Mouse (Mus musculus): ENCODE results near the gene Nrg4. TPM values are rescaled to one million over a fixed set of nuclear protein-coding genes. Genes with fewer than 3 reads are reported as not detected.
A peak's percentile ranks its signal among the peaks of the same experiment; 100 is the strongest.
"Not testable (repeated sequence)": the region's sequence is repeated elsewhere in the genome, so short reads cannot be mapped to it uniquely, and the experiment has no call there.

The Nrg4 gene
- polyA plus RNA-seq, 1 experiment from 2014 or later = 1.0 TPM

- H3K4me1 ChIP-seq = 0 out of 2 replicates have a peak, but pooled peaks cover 3% of the 10 kb centered on the region
- no peak overlapping the region for H3K4me2 ChIP-seq
- no peak overlapping the region for H3K4me3 ChIP-seq
- H3K27me3 ChIP-seq = no peaks in the 10 kb centered on the region
- no peak overlapping the region for H3K9ac ChIP-seq
- H3K36me3 ChIP-seq = no peaks in the 10 kb centered on the region
- 46% methylated on average over 8 of the region's 8 CpGs for WGBS
- no peak overlapping the region for H3K27ac ChIP-seq
- no peaks in the 10 kb centered on the region for H3K9me3 ChIP-seq
- ATAC-seq (ENCODE audit: borderline replicate concordance, extremely low read depth, low FRiP score, low TSS enrichment) = no peak
These were observed 80.2 kb downstream of the Nrg4 start for GRCm38 (mm10) chr9:55246440-55246839.

GRCm38 (mm10) chr9:55245057-55245750 lies 81.4 kb downstream of the Nrg4 start:
- not testable (repeated sequence) for H3K9ac ChIP-seq; H3K36me3 ChIP-seq; H3K27me3 ChIP-seq; H3K4me3 ChIP-seq; H3K27ac ChIP-seq; H3K9me3 ChIP-seq; H3K4me2 ChIP-seq; ATAC-seq (ENCODE audit: borderline replicate concordance, extremely low read depth, low FRiP score, low TSS enrichment); H3K4me1 ChIP-seq
- WGBS = 57% methylated on average over 1 of the region's 1 CpGs

- Histone ChIP-seq H3K4me3 (no peak overlapping the region), H3K36me3 (no peaks in the 10 kb centered on the region), H3K4me2 (no peak overlapping the region), H3K9ac (no peak overlapping the region), H3K9me3 (no peaks in the 10 kb centered on the region), H3K27ac (no peak overlapping the region), H3K27me3 (no peaks in the 10 kb centered on the region), H3K4me1 (0 out of 2 replicates have a peak, but pooled peaks cover 3% of the 10 kb centered on the region)
- WGBS = 65% methylated on average over 3 of the region's 3 CpGs
- no peak for ATAC-seq (ENCODE audit: borderline replicate concordance, extremely low read depth, low FRiP score, low TSS enrichment)
These were observed 82.6 kb downstream of the Nrg4 start for GRCm38 (mm10) chr9:55244079-55244478.

DNA sequence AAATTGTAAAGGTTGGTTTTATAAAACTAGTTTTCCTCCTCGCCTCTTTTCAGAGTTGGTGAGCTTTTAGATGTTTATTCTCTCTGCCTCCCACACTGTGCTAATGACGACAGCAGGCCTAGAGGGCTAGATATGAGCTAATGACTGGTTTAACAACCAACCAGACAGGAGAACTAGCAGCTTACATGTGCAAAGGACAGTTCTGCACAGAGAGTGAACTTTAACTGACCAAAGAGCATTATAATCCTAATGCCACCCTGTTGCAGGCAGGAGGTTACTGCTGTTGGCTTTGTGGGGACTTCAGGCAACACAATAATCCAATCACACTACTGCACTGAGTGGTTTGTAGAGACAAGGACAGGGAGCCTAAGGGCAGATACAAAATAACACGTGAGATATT lies 83.4 kb downstream of the Nrg4 start:
- no peaks in the 10 kb centered on the region for H3K36me3 ChIP-seq
- H3K9ac ChIP-seq = no peak overlapping the region
- WGBS = 72% methylated on average over 3 of the region's 3 CpGs
- H3K4me1 ChIP-seq = 0 out of 2 replicates have a peak, but pooled peaks cover 3% of the 10 kb centered on the region
- H3K4me3 ChIP-seq = no peak overlapping the region
- no peak overlapping the region for H3K4me2 ChIP-seq
- H3K27me3 ChIP-seq = no peaks in the 10 kb centered on the region
- H3K9me3 ChIP-seq = no peaks in the 10 kb centered on the region
- ATAC-seq (ENCODE audit: borderline replicate concordance, extremely low read depth, low FRiP score, low TSS enrichment) = no peak
- no peak overlapping the region for H3K27ac ChIP-seq

- Histone ChIP-seq H3K9ac (no peak overlapping the region), H3K4me1 (0 out of 2 replicates have a peak, but pooled peaks cover 3% of the 10 kb centered on the region), H3K36me3 (no peaks in the 10 kb centered on the region), H3K27ac (no peak overlapping the region), H3K4me2 (peak overlapping the region; percentile 48), H3K4me3 (peak overlapping the region; percentile 29), H3K9me3 (no peaks in the 10 kb centered on the region), H3K27me3 (no peaks in the 10 kb centered on the region)
- no peak for ATAC-seq (ENCODE audit: borderline replicate concordance, extremely low read depth, low FRiP score, low TSS enrichment)
- 30% methylated on average over 24 of the region's 24 CpGs for WGBS
These were observed 84.6 kb downstream of the Nrg4 start for GRCm38 (mm10) chr9:55241863-55242685.

- no peak overlapping the region for H3K27ac ChIP-seq
- no peak overlapping the region for H3K4me2 ChIP-seq
- H3K9ac ChIP-seq = no peak overlapping the region
- H3K4me3 ChIP-seq = no peak overlapping the region
- no peaks in the 10 kb centered on the region for H3K27me3 ChIP-seq
- no peaks in the 10 kb centered on the region for H3K9me3 ChIP-seq
- H3K4me1 ChIP-seq = 0 out of 2 replicates have a peak, but pooled peaks cover 3% of the 10 kb centered on the region
- no peak for ATAC-seq (ENCODE audit: borderline replicate concordance, extremely low read depth, low FRiP score, low TSS enrichment)
- WGBS = 68% methylated on average over 5 of the region's 5 CpGs
- H3K36me3 ChIP-seq = no peaks in the 10 kb centered on the region
These were observed 85.8 kb downstream of the Nrg4 start for GRCm38 (mm10) chr9:55240852-55241251.

- Histone ChIP-seq H3K36me3 (no peaks in the 10 kb centered on the region), H3K4me3 (no peak overlapping the region), H3K4me1 (no peaks in the 10 kb centered on the region), H3K27me3 (no peaks in the 10 kb centered on the region), H3K9ac (no peak overlapping the region), H3K4me2 (no peak overlapping the region), H3K9me3 (no peaks in the 10 kb centered on the region), H3K27ac (no peak overlapping the region)
- ATAC-seq (ENCODE audit: borderline replicate concordance, extremely low read depth, low FRiP score, low TSS enrichment) = no peak
- WGBS = 56% methylated on average over 13 of the region's 13 CpGs
These were observed 90.1 kb downstream of the Nrg4 start for GRCm38 (mm10) chr9:55236235-55237165.

DNA sequence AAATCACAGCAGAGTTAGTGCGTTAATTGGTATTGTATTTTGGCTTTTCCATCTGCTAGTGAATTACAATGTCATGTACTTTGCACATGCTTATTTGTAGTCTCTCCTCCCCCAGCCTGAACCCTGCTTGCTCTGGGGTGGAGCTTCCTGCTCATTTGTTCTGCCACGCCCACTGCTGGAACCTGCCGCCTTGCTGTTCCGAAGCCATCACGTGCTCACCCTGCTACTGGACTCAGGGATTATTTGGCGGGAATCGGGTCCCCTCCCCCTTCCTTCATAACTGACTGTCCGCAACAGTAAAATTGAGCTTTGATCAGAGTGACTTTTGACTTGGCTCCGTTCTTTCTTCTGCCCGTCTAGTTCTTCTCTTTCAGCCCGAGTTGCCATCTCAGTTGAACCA lies 93.6 kb downstream of the Nrg4 start:
- H3K4me2 ChIP-seq; ATAC-seq (ENCODE audit: borderline replicate concordance, extremely low read depth, low FRiP score, low TSS enrichment): not testable (repeated sequence)
- 54% methylated on average over 11 of the region's 11 CpGs for WGBS

GRCm38 (mm10) chr9:55232586-55232985 lies 94.1 kb downstream of the Nrg4 start:
- no peak overlapping the region for H3K4me3 ChIP-seq
- H3K36me3 ChIP-seq = no peaks in the 10 kb centered on the region
- 80% methylated on average over 7 of the region's 7 CpGs for WGBS
- H3K27ac ChIP-seq = no peak overlapping the region
- no peak for ATAC-seq (ENCODE audit: borderline replicate concordance, extremely low read depth, low FRiP score, low TSS enrichment)
- H3K9ac ChIP-seq = no peak overlapping the region
- no peaks in the 10 kb centered on the region for H3K4me1 ChIP-seq
- no peaks in the 10 kb centered on the region for H3K27me3 ChIP-seq
- no peaks in the 10 kb centered on the region for H3K9me3 ChIP-seq
- H3K4me2 ChIP-seq = no peak overlapping the region

More for the DNA sequence above, 93.6 kb downstream of the Nrg4 start:
- H3K27ac ChIP-seq, H3K27me3 ChIP-seq, H3K9me3 ChIP-seq, H3K4me1 ChIP-seq, H3K36me3 ChIP-seq, H3K4me3 ChIP-seq, H3K9ac ChIP-seq: not testable (repeated sequence)

DNA sequence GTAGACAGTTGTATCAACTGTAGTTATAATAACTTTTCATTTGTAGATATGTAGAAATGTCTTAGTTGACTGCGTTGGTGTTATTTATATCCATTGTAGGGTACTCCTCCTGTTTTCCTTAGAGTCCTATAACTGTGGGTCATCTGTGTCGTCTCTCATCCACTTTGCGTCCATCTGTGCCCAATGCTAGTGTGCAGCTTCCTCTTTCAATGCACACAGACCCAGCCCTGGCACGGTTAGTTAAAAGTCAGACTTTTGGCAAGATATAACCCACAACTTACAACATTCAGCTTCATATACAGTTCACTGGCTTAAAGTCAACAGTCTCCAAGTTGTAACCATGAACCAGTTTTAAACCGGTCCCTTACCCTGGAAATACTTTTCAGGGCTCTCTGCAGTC lies 94.5 kb downstream of the Nrg4 start:
- H3K27me3 ChIP-seq = no peaks in the 10 kb centered on the region
- H3K27ac ChIP-seq = no peak overlapping the region
- no peak overlapping the region for H3K9ac ChIP-seq
- H3K4me3 ChIP-seq = no peak overlapping the region
- H3K4me1 ChIP-seq = no peaks in the 10 kb centered on the region
- no peaks in the 10 kb centered on the region for H3K36me3 ChIP-seq
- WGBS = 89% methylated on average over 5 of the region's 5 CpGs
- H3K4me2 ChIP-seq = no peak overlapping the region
- H3K9me3 ChIP-seq = no peaks in the 10 kb centered on the region
- ATAC-seq (ENCODE audit: borderline replicate concordance, extremely low read depth, low FRiP score, low TSS enrichment) = no peak

- WGBS = 57% methylated on average over 6 of the region's 6 CpGs
These were observed 95.1 kb downstream of the Nrg4 start for GRCm38 (mm10) chr9:55231544-55231943.

More at GRCm38 (mm10) chr9:55231544-55231943, 95.1 kb downstream of the Nrg4 start:
- Histone ChIP-seq H3K27me3 (no peaks in the 10 kb centered on the region), H3K36me3 (no peaks in the 10 kb centered on the region), H3K27ac (no peak overlapping the region), H3K4me3 (no peak overlapping the region), H3K4me1 (no peaks in the 10 kb centered on the region), H3K9ac (no peak overlapping the region), H3K9me3 (no peaks in the 10 kb centered on the region), H3K4me2 (no peak overlapping the region)
- no peak for ATAC-seq (ENCODE audit: borderline replicate concordance, extremely low read depth, low FRiP score, low TSS enrichment)

Measured in lung, embryonic 15.5 days (tissue).